Mouse (Mus musculus) heart, embryonic 10.5 days (tissue): ENCODE measurements around the gene Sema7a. TPM values are rescaled to one million over a fixed set of nuclear protein-coding genes. Genes with fewer than 3 reads are reported as not detected.

Experiments
- DNase-seq: peaks from one replicate; pipeline ENCODE4 v3.0.0-alpha.2; 2017; ENCODE audit warnings: low spot score
- H3K27ac ChIP-seq: fragments of 300-500 bp; sonication (generic); 2 replicates; pipeline ENCODE4 v1.5.1; 2016; ENCODE audit warnings: mild to moderate bottlenecking
- H3K27me3 ChIP-seq: fragments of 300-500 bp; sonication (generic); 2 replicates; pipeline ENCODE4 v1.6.1; 2016; ENCODE audit warnings: mild to moderate bottlenecking; ENCODE audit not compliant: poor library complexity, insufficient read depth, severe bottlenecking
- H3K36me3 ChIP-seq: fragments of 300-500 bp; sonication (generic); 2 replicates; pipeline ENCODE4 v1.6.1; 2016; ENCODE audit warnings: mild to moderate bottlenecking, moderate library complexity
- H3K4me1 ChIP-seq: fragments of 300-500 bp; sonication (generic); 2 replicates; pipeline ENCODE4 v1.6.1; 2016; ENCODE audit warnings: mild to moderate bottlenecking
- H3K4me3 ChIP-seq: fragments of 300-500 bp; sonication (generic); 2 replicates; pipeline ENCODE4 v1.5.1; 2016; ENCODE audit warnings: mild to moderate bottlenecking, moderate library complexity
- H3K9me3 ChIP-seq: fragments of 300-500 bp; sonication (generic); 2 replicates; pipeline ENCODE4 v1.6.1; 2016; ENCODE audit warnings: mild to moderate bottlenecking, moderate library complexity
- WGBS: fragments of 180-500 bp; shearing (Covaris S2); methylation state at CpG from one replicate; pipeline ENCODE4 v1.1.7; 2016; 5-methylcytosine and 5-hydroxymethylcytosine counted together
- polyA plus RNA-seq: library from polyadenylated mRNA; unstranded; fragments of >200 nt; fragmentation: Nextera tagmentation; extraction: Ambion mirVana; gene quantifications from 2 replicates; pipeline ENCODE4 v1.2.1, GENCODE M21; 2016

The Sema7a gene
- polyA plus RNA-seq, 1 experiment from 2014 or later = 0.16 TPM

DNA sequence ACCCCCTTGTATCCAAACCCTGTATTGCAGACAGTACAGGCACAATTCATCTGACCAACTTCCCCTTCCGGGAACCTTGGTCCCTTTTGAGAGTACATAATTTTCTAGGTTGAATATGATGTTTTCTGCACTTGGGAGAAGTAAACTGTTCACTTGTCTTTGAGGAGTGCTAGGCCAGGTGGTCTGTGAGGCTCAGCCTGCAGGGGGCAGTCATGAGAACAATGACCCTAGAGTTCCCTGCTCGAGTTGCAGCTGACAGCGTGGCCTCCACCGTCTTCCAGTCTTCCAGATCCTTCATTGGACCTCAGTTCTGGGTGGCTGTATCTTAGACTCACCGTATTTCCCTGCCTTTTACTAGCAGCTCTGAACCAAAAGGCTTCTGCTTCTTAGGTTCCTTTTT is 4.7 kb downstream of the Sema7a start:
- Histone ChIP-seq H3K4me1 (peaks cover 58% of the 10 kb centered on the region), H3K27ac (no peak overlapping the region), H3K4me3 (no peak overlapping the region), H3K9me3 (no peaks in the 10 kb centered on the region), H3K27me3 (peaks cover 99% of the 10 kb centered on the region), H3K36me3 (no peaks in the 10 kb centered on the region)
- WGBS = 26% methylated on average over 5 of the region's 5 CpGs
- no peak for DNase-seq

DNA sequence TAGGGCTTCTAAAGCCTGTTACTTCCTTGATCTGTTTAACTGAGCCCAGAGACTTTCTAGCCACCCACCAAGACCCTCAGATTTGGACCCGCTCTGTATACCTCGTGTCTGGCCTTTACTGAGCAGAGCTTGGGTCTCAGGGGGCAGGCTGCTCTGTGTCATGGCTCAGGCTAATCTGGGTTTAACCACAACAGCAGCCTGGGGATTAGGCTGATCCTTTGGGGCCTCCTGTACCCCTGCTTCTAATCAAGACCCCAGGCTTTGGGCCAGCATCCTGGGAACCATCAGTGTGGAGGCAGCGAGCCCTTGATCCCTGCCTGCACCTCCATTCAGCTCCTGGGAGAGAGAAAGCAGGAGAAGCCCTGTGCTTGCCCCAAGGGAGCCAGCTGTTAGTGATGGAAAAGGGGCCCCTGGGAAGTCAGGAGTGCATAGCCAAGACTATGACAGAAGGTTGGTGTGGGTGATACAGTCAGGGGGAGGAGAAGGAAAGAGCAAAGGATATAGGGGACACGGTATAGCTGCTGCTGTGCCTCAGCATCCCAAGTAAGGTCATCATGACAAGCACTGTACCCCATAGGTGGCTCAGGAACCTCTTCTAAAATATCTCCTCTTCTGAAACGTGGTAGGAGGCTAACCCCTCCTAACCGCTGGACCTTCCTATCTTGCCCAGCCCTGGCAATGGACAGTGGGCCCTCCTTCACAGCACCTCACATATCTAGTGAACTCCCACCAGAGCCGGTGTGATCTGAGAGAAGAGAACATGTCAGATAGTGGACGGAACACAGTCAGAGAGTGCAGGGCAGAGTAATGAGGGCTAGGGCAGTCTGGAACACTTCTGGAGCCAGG is 6.1 kb downstream of the Sema7a start:
- Histone ChIP-seq H3K4me1 (peaks cover 58% of the 10 kb centered on the region), H3K36me3 (no peaks in the 10 kb centered on the region), H3K4me3 (no peak overlapping the region), H3K9me3 (no peaks in the 10 kb centered on the region), H3K27me3 (peaks cover 99% of the 10 kb centered on the region), H3K27ac (no peak overlapping the region)
- WGBS = 58% methylated on average over 8 of the region's 8 CpGs
- no peak for DNase-seq

DNA sequence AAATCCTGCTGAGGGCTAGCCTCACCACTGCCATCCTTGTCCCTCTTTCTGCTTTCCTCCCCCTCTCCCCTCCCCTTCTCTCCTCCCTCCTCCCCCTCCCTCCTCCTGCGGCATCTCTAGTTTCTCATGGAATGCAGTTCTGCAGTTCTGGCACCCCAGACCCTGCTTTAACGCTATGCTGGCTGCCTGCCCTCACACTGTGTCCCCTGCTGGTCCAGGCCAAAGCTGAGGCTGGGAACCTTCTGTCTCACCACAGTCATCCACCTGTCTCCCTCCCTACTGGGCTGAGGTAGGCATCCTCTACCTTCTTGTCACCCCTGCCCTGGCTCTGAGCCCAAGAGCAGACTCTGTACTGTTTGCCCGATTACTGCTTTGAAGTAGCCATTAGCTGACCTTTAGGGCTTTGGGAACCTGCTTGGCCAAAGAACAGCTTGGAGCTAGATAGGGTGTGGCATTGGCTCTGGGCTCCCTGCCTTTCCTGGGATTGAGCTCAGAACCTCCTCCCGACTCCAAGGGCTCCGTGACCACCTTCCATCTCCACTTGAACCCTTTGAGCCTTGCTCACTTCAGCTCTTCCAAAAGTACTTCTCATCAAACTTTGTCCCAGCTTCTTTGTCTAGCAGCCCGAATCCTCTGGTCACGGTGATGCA is 7.6 kb downstream of the Sema7a start:
- no peak for DNase-seq
- no peak overlapping the region for H3K4me3 ChIP-seq
- WGBS = 52% methylated on average over 7 of the region's 7 CpGs
- peaks cover 60% of the 10 kb centered on the region for H3K4me1 ChIP-seq
- H3K27me3 ChIP-seq = peaks cover 85% of the 10 kb centered on the region
- H3K9me3 ChIP-seq = no peaks in the 10 kb centered on the region
- no peaks in the 10 kb centered on the region for H3K36me3 ChIP-seq
- no peak overlapping the region for H3K27ac ChIP-seq

DNA sequence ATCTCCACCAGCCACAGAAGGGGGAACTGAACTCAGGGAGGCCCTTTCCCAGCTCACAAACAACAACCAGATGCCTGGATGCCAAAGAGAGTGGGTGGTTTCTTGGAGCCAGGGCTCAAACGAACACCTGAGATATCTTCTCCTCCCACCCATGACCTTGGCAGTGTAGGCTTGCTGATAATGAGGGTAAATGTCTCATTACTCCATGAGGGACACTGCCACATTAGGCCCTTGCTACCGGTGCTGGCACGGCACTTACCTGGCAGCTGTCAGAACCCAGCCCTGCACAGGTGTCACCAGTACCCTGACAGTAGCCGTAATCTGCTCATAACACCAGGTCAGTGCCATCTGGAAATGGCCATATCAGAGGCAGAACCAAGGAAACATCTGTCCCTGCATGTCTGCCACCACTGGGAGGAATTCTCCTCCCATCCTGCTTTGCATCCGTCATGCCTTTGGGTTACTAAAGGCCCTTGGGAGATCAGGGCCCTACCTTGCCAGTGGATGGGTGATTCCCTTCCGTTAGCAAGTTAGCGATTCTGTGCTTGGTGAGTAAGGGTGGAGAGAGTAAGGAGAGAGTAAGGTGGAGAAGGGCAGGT is 8.5 kb downstream of the Sema7a start:
- Histone ChIP-seq H3K9me3 (no peaks in the 10 kb centered on the region), H3K36me3 (no peaks in the 10 kb centered on the region), H3K27ac (no peak overlapping the region), H3K27me3 (peaks cover 85% of the 10 kb centered on the region), H3K4me3 (no peak overlapping the region), H3K4me1 (peaks cover 61% of the 10 kb centered on the region)
- DNase-seq = no peak
- WGBS = 77% methylated on average over 7 of the region's 7 CpGs

DNA sequence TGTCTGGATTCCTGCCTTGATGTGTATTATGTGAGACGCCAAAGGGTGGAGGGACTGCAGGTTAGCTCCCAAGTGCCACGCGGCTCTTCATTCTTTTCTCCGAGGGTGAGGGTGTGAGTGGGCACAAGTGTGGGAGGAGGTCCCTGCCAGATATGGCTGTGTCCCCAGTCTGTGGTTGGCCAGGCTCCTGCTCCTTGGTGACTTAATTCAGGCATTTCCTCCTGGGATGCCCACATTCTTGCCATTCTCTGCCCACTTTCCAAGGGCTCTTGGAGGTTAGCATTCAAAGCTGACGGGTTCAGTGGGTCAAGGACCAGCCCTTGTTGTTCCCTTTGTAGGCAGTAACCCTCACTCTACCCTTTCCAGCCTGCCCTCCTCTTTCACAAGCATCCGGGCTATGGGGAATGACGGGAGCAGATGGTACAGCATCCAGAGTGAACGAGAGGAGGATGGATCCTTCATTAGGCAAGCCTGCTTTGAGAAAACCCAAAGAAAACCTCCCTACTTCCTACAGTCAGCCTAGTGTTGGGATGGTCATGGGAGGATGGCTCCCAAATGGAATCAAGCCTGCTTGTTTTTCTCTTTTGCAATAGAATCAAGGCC is 9.3 kb downstream of the Sema7a start:
- peaks cover 85% of the 10 kb centered on the region for H3K27me3 ChIP-seq
- DNase-seq = no peak
- H3K4me3 ChIP-seq = no peak overlapping the region
- H3K4me1 ChIP-seq = peaks cover 59% of the 10 kb centered on the region
- no peaks in the 10 kb centered on the region for H3K9me3 ChIP-seq
- H3K27ac ChIP-seq = no peak overlapping the region
- H3K36me3 ChIP-seq = no peaks in the 10 kb centered on the region
- WGBS = 84% methylated on average over 8 of the region's 8 CpGs

DNA sequence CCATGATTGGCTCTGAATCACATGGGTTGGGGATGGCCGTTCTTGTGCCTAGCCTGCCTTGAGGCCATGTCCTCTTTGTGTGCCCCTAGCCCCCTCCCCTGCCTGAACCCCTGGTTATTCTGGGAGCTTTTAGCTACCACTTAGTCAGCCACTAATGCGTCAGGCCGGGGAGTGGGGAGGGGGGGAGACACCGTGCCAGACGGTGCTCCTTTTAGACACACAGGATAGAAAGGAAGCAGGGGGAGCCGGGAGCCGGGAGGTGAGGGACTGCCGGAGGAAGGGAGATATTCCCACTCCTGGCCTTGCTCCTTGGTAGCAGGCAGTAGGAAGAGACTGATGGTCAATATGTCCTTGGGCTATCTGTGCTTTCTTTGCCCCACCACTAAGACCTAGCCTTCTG is 10.0 kb downstream of the Sema7a start:
- 23% methylated on average over 8 of the region's 8 CpGs for WGBS
- Histone ChIP-seq H3K27me3 (peaks cover 79% of the 10 kb centered on the region), H3K4me3 (no peak overlapping the region), H3K27ac (0 out of 2 replicates have a peak overlapping the region, but pooled peaks have one; percentile 59), H3K9me3 (no peaks in the 10 kb centered on the region), H3K36me3 (no peaks in the 10 kb centered on the region), H3K4me1 (peaks cover 62% of the 10 kb centered on the region)
- no peak for DNase-seq

DNA sequence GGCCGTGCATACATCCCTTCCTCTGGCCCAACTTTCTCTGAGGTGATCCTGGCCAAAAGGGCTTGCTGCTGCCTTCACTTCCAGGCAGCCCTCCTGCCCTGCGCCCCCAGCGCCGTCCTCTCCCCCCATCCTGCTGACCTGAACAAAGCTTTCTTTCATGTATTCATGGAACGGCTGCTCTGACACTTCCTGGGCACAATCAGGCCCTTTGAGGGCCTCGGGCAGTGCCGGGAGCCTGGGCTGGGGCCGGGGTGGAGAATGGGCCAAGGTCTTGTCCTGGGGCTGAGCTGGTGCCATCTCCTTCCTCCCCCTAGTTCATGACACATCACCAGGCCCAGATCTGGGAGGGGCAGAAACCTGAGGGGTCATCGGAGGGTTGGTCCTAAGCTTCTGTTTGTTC is 10.6 kb downstream of the Sema7a start:
- H3K9me3 ChIP-seq = no peaks in the 10 kb centered on the region
- peaks cover 76% of the 10 kb centered on the region for H3K27me3 ChIP-seq
- H3K27ac ChIP-seq = peak overlapping the region; percentile 69
- no peaks in the 10 kb centered on the region for H3K36me3 ChIP-seq
- WGBS = 60% methylated on average over 9 of the region's 9 CpGs
- no peak for DNase-seq
- H3K4me1 ChIP-seq = peaks cover 55% of the 10 kb centered on the region
- no peak overlapping the region for H3K4me3 ChIP-seq

DNA sequence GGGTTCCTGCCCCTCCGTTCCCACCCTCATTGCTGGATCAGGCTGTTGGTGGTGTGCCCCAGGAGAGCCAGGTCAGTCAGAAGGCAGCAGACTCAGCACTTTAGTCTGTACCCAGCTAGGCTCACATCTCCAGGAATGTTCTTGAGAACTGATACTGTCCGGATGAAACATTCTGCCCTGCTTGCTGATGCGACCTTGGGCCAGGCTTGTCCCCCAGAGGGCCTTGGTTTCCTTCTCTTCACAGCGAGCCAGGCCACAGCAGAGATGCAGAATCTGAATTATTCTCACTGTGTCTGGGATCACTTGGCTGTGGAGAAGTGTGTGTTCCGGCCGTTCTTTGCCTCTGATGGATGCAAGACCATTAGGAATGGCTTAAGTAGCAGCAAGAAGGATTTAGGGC is 12.1 kb downstream of the Sema7a start:
- Histone ChIP-seq H3K36me3 (no peaks in the 10 kb centered on the region), H3K27me3 (peaks cover 61% of the 10 kb centered on the region), H3K4me1 (peaks cover 45% of the 10 kb centered on the region), H3K27ac (peak overlapping the region; percentile 59; the same call in 1 of the 2 replicates), H3K9me3 (no peaks in the 10 kb centered on the region), H3K4me3 (no peak overlapping the region)
- DNase-seq = no peak
- WGBS = 65% methylated on average over 6 of the region's 6 CpGs

DNA sequence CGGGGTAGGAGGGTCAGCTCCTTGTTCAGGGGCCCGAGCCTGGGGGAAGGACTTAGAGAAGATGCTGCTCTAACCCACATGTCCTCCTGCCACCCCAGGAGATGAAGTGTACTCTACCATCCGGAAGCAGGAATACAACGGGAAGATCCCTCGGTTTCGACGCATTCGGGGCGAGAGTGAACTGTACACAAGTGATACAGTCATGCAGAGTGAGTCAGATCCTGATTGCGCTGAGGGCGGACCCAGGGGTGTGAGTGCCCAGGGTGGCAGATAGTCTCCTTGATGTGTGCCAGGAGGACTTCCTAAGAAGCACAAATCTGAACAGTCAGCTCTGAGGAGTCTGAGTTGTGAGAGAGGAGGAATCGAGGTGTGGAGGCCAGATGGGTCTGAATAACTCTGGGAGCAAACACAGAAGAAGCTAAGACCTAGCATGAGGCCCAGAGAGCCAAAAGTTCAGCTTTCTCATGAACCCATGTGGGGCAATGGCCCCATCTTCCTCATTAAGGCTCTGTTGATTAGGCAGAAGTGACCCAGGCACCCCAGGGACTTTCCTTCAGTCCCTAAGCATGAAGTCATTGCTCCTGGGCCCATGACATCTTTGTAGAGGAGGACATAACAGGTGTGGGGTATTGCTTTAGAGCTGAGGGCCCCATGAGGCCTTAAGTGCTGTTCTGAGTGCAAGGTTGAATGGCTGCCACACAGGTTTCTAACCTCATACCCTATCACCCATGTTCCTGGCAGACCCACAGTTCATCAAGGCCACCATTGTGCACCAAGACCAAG is 15.2 kb downstream of the Sema7a start:
- Histone ChIP-seq H3K4me3 (no peak overlapping the region), H3K4me1 (peaks cover 45% of the 10 kb centered on the region), H3K27me3 (peaks cover 31% of the 10 kb centered on the region), H3K27ac (no peak overlapping the region), H3K36me3 (no peaks in the 10 kb centered on the region), H3K9me3 (no peaks in the 10 kb centered on the region)
- WGBS = 86% methylated on average over 12 of the region's 12 CpGs
- DNase-seq = no peak

DNA sequence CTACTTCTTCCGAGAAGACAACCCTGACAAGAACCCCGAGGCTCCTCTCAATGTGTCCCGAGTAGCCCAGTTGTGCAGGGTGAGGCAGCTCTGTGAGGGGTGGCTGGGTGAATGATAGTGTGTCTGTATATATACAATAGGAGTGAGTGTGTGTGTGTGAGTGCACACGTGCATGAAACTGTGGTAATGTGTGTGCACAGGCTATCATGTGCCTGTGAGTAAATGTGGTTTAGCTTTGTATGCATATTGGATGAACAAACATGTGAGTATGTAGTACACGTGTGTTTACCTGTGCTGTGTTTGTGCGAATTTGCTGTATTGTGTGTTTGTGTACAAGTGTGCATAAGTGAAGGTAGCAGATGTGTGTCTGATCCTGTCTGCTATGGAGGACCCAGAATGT is 15.9 kb downstream of the Sema7a start:
- no peaks in the 10 kb centered on the region for H3K9me3 ChIP-seq
- H3K27me3 ChIP-seq = peaks cover 31% of the 10 kb centered on the region
- DNase-seq = no peak
- H3K36me3 ChIP-seq = no peaks in the 10 kb centered on the region
- no peak overlapping the region for H3K4me3 ChIP-seq
- H3K27ac ChIP-seq = no peak overlapping the region
- peaks cover 45% of the 10 kb centered on the region for H3K4me1 ChIP-seq
- WGBS = 83% methylated on average over 6 of the region's 6 CpGs

DNA sequence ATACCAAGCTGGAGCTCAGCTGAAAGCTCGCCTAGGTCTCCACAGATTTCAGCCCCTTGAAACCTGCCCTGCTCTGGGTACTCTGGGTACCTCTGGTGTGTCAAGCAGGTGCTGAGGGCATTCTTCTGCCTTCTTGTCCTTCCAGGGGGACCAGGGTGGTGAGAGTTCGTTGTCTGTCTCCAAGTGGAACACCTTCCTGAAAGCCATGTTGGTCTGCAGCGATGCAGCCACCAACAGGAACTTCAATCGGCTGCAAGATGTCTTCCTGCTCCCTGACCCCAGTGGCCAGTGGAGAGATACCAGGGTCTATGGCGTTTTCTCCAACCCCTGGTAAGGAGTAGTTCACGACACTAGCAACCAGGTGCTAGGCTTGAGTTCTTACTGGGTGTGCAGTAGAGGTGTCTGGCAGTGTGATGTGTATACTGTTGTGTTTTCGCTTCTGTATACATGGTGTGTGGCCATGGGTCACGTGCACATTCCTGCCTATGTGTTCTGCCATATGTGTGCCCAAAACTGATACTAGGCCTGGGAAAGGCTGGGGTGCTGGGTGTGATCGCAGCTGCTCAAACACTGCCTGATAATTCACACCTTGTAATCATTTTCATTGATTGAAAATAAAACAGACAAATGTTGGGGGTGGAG is 16.4 kb downstream of the Sema7a start:
- Histone ChIP-seq H3K36me3 (no peaks in the 10 kb centered on the region), H3K9me3 (no peaks in the 10 kb centered on the region), H3K4me3 (no peak overlapping the region), H3K27ac (no peak overlapping the region), H3K4me1 (peaks cover 43% of the 10 kb centered on the region), H3K27me3 (peaks cover 30% of the 10 kb centered on the region)
- no peak for DNase-seq
- WGBS = 80% methylated on average over 9 of the region's 9 CpGs

DNA sequence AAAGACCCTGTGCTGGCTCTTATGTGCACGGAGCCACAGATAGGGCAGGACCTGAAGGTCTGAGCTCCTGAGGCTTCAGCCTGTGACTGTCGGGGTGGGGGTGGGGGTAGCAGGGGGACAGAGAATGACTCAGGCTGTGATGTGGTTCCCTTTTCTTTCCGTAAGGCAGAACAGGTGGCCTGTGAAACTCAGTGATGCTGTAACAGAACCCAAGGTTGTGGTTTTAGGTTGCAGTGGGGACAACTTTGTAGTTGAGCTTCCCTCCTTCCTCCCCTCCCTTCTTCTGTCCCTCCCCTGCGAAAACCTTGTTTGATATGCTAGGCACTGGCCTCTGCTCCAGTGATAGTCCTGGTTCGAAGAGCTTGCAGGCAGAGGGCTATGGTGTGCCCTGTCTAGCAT is 16.9 kb downstream of the Sema7a start:
- 62% methylated on average over 5 of the region's 5 CpGs for whole genome bisulfite sequencing

More for the DNA sequence above, 16.9 kb downstream of the Sema7a start:
- DNase-seq = no peak
- Histone ChIP-seq H3K9me3 (no peaks in the 10 kb centered on the region), H3K27ac (no peak overlapping the region), H3K4me3 (no peak overlapping the region), H3K36me3 (no peaks in the 10 kb centered on the region), H3K4me1 (peaks cover 43% of the 10 kb centered on the region), H3K27me3 (peaks cover 33% of the 10 kb centered on the region; the same call in 1 of the 2 replicates)
